Mouse (Mus musculus) small intestine, adult 2 months (tissue): ENCODE results near the gene Cox20.

Experiments used
- CTCF ChIP-seq: fragments of 200-500 bp; IDR thresholded peaks from 2 replicates; pipeline ENCODE4 v1.5.1; 2012; ENCODE audit warnings: low read depth, mild to moderate bottlenecking, control low read depth, inconsistent platforms, low read length, moderate library complexity, mixed read lengths; ENCODE audit not compliant: insufficient replicate concordance, insufficient read length; ENCODE audit errors: extremely low read depth
- POLR2A ChIP-seq: fragments of 200-500 bp; IDR thresholded peaks from 2 replicates; pipeline ENCODE4 v1.6.1; 2012; ENCODE audit warnings: low read depth, mild to moderate bottlenecking, control low read depth, inconsistent platforms, low read length, moderate library complexity

GRCm38 (mm10) chr1:178340213-178340612 lies 21.3 kb downstream of the Cox20 start:
- TF ChIP-seq POLR2A (no peak), CTCF (no peak)
